Mouse (Mus musculus) ovary, postnatal 10 days (tissue): Measurements from ENCODE around the gene Ptn.
A peak's percentile ranks its signal among the peaks of the same experiment; 100 is the strongest.

Experiments used
- DNase-seq: peaks from one replicate; pipeline ENCODE4 v3.0.0; 2022; ENCODE audit warnings: low spot score

Gene Ptn

DNA sequence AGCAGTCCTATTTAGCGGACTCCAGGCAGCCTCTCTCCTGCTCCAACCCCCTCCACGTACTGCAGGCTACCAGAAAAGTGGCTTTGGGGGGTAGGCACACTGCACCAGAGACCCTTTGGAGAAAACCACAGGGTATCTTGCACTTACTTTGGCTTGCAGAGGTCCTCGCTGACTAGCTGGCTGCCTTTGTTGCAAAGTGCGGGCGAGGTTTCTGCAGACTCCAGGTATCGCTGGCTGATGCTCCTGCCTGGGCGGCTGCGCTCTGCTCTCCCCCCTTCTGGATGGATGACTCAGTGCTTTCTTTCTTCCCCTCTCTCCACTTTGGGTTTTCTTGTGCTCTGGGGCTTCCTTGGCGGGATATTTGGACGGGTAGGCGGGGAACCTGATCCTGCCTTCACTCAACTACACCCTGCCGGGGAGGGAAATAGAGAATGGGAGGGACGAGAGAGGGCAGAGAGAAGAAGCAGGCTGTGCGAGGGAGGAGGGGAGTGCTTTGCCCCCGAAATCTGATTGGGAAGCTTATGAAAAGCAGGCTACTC lies at the start of gene Ptn:
TSS of gene Ptn (minus strand) at position 474 of the 539 bp plus-strand sequence.
- no peak for DNase-seq

DNA sequence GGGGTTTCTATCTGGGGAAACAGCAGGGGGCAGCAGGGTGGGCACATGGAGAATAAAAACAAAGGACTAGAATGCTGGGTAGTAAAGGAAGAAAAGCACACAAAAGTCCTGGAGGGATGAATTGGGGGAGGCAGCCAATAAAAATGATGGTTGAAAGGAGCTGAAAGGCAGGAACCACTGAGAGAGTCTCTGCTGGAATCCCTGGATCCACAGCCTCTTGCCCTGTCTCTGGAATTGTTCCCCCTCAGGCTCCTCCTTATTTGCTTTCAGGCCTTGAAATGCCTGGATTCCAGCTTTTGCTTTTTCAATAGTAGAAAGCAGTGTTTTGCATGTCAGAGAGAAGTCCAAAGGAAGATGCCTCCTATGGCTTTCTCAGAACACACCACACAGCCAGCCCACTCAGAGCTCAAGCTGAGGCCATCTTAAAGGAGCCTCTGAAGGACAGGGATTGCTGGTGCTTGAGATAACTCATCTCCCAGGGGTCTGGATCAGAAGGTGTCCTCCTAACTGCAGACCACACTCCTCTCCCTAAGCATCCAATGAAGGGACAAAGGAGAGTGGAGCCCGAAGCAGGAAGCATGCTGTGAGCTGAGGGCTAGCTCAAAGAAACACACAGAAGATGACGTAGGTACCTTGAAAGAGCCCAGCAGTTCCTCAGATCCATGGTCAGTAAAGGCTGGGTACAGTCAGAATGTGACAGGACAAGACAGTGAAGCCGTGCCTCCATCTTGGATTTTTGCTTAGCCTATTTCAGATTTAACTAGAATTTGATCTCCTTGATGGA lies 48.4 kb upstream of the Ptn start:
- DNase-seq, result no peak

DNA sequence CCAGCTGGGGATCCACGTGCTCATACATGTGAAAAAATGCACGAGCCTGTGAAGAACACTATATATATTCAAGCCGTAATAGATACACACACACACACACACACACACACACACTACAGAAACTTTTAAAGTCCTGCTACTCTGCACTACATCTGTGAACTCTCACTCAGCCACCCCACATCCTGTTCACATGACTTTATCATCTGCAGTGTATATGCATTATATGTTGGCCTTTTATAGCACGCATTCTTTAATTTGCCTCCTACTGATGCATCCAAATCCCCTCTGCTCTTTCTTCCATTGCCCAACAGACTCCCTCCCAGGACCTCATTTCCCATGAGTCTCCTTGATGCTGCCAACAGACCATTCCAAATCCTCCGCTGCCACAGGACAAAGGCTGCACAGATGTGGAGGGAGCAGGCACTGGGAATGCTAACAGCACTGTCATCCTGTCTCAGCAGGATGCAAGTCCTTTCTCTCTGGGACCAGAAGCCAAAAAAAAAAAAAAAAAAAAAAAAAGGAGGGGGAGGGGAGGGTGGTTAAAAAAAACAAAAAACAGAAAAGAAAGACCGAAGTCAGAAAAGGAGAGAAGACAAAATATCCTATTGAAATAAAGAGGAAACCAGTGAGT lies 47.7 kb upstream of the Ptn start:
- DNase-seq, result no peak

DNA sequence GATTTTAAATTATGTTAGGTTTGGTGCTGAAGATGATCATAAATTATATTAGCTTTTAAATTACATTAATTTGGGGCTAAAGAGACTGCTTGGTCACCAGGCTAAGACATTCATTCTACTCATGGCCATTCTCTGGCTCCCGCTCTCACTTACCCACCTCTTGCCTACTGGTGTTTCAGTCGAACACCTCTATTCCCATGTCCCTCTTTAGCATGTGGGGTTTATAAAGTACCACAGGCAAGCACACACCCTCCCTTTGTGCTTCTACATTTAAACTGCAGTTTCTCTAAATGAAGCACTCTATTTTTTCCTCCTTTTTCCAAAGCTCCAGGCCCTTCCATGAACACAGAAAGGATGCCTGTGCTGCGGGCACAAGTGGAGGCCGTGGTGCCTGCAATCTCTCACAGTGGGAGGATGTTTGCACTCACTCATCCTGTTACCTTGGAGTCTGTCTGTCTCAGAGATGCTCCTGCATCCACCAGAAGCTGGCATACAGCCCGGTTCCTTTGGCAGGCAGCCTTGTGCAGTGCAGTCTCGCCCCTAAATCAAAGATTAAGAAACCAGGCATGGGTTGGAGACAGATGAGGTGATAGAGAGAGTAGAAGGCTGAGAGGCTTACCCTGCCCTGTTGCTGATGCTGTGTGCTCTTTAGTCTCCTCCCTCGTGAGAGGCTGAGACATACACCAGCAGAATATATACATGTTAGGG lies 40.6 kb upstream of the Ptn start:
- peak; percentile 18 for DNase-seq

DNA sequence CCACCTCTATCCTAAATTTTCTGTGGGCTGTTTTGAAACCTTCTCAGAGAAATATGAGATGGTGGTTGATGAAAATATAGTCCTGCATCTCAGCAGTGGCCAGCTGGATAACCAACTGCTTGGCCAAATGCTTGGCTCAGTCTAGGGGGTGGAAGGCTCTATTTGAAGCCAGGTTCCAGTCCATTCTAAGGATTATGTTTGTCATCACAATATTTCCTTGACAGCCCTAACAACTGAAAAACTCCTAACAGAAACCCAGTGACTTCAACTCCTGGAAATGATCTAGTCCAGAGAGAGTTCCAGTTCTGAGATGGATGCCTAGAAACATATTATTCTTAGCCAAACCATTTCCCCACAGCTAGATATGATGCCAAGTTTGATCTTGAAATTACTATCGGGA lies 35.3 kb upstream of the Ptn start:
- DNase-seq, result no peak

DNA sequence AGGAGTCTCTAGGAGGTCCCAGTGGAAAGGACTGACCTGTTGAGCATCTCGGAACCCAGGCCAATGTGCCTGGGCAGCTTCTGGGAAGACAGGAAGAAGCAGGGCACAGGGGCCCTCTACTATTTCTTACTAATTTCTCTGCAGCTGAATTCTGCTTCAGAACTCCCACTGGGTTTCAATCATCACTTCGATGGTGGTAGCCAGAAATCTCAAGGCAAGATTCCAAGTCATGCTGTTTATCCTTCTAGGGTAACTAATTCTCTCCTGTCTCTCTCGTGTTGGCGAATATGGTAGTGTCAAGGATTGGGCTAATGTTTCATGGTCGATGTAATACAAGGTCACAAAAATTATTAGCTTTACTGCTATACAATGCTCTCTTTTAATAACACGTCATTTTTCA lies 34.2 kb upstream of the Ptn start:
- no peak for DNase-seq

DNA sequence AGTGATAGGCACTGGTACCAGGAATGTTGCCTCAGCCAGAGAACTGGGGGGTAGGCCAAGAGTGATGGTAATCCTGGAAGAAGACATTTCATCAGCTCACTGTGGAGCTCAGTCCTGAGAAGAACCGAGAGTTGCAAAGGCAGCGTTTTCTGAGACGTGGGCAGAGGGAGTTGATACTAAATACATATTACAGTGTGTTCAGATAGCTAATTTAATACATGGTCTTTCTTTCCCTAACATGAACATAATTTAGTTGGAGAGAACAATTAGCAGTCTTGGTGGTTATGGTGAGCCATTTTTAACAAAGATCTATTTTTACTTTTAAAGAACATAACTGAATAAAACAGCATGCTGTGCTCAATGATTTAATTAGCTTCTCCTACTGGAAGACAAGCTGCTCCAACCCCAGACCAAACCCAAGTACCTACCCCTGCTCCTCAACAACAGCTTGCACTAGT lies 33.0 kb upstream of the Ptn start:
- no peak for DNase-seq

DNA sequence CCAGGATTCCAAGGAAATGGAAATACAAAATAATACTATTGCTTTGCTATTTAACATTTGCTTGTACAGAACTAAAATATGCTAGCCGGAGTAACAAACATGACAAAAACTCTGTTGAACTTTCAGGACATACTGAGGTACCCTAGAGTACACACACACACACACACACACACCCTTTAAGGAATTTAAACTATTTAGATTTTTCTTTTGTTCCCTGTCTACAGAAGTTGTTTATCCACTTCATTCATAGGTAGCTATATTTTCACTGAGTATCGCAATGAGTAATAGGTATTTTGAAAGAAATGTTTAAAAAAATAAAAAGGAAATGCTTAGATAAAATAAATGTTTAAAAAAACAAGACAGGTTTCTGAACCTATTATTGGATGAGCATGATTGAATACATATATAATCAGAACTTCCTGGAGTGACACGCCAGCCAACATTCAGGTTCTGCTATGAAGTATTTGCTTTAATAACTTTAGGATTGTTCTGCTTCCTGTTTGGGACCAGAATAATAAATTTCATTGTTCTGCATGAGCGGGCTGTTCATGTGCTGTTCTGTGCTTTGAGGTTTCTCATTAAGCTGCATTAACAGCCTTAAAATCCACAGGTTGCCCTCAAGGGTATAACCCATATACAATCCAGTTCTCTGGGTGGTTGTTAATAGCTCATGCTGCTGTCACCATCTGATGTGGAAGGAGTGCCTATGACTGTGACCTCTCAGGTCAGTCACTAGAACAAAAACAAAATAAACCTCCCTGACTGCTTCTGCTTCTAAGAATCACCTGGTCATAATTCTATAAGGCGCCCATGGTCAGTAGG lies 32.3 kb upstream of the Ptn start:
- no peak for DNase-seq

DNA sequence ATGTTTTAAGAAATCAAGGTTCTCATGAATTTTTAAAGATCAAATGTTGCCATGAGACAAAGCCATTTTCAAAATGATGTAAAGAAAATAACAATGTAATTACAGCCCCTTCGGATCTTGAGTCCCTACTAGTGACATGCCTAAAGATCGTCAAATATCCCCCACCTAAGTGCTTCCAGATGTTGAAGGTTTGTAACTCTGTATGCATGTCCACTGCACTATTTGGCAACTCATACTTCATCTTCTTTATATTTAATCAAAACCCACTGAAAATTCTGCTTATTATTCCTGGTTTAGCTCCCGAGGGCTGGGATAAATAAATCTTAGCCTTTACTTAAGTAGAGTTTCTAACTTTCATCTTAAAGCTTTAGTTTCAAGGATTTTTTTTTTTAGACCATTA lies 31.7 kb upstream of the Ptn start:
- DNase-seq, result no peak

DNA sequence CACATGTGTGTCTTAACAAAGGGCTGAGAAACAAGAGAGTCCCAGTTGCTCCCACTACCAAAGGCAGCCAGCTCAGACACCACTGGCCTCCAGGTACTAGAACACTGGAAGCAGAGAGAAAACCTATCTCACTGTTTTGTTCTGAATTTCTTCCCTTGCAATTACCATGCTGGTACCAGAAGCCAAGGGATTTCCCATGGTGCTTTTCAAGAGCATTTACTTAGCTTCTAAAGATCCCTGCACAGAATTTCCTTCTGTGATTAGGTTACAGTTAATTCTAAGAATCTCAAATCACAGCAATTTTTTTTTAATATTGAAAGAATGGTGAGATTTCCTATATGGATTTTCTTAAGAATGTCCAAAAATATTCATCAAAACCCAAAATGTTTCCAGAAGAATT lies 31.2 kb upstream of the Ptn start:
- no peak for DNase-seq

DNA sequence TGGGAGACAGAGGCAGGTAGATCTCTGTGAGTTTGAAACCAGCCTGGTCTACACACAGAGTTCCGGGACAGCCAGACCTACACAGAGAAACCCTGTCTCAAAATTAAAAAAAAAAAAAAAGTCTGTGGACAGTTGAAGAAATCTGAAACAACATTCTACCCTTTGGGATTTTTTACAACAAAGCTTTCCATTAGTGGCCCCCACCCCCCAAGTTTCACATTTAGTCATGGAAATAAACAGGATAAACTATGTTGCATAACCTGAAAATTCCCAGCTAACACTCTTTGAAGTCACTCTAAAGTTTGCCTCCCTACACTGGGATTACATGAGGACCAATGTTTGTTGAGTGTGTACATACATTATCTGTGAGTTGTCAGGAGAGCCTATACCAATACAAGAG lies 28.7 kb upstream of the Ptn start:
- DNase-seq, result no peak

DNA sequence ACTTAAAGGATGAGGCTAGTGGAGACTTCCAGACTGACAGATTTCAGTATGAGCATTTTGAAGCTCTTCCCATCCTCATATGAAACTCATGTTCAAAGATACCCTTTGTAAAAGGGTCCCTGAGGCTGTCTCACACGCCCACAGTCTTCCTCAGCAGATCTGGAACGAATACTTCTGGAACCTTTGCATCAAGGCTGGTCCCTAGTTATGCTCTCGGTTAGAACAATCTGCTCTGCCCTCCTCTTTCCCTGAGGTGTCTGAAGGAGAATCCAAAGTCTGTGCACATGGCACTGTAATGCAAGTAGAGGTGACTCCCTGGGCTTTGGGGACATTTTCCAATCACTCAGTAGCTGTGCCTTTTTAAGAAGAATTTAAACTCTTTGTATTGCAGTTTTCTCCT lies 25.3 kb upstream of the Ptn start:
- no peak for DNase-seq

DNA sequence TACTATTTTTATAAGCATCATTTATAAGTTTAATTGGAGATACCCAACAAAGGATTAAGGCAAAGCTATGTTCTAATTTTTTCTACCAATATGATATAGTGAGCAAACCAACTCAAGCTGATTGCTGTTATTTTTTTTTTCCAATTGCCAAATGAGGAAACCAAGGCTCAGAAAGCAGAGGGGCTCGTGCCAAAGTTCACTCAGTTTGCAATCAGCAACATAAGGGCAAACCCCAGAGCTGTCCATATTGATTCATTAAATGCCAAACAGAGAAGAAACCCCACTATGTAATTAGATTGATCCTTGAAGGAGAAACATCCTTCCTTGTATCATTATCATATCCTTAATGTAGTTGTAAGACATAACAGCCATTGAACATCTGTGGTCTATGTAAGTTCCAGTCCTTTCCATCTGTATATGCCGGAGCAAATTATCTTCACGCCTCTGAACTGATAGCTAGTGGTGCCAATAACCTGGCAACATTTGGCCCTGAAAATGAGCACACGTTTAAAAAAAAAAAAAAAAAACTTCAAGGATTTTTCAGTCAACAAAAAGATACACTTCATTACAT lies 24.8 kb upstream of the Ptn start:
- DNase-seq, result no peak

DNA sequence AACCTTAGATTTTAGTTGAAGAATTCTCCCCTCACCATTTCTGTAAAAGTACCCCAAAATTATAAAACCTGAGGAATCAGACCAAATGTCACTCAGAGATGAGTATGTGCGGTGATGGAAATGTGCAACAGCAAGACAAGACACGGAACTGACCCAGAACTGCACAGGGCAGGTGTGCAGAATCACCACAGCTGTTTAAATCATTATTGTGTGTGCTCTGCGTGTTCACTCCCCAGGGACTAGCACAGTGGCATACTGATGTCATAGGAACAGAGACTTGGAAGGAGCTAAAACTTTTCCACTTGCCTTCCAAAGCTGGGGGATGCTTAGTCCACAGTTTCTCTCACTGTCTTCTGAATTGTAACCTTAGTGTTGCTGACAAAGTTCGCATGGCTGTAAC lies 22.7 kb upstream of the Ptn start:
- DNase-seq, result no peak

DNA sequence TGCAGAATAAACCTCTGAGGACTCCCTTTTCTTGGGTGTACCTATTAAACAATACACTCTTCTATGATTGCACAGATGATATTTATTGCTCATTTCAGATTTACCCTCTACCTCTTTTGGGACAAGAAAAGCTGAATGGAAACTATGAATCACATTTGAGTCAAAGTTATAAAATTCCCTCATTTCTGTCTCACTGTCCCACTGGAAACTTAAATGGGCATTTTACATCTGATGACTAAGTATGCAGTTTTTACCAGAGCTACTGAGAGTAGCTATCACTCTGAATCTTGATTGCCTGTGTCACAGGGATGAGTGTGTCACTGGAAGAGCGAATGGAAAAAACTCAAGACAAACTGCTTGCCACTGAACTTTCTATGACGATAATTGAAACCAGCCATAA lies 22.2 kb upstream of the Ptn start:
- DNase-seq, result no peak

DNA sequence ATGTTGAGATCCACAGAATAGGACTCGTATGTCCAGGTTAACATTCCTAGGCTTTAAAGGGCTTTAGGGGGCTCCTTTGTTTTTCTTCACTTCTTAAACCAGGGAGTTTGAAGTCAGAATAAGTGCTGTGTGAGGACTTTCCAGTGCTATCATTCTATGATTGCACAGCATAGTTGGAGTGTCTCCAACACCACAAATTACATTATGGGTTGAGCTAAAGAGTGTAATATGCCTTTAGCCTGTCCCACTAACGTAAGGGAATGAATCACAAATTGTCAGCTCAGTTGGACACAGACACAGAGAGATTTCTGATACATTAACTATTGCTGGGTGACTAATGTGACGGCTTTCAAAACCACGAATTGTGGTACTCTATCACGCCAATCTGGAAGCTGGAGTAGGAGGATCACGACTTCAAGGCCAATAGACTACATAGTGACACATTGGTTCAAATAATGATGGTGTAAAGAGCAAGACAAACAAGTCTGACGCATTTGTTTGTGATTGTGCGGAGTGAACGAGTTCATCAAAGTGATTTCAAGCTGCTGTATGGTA lies 20.4 kb upstream of the Ptn start:
- no peak for DNase-seq

DNA sequence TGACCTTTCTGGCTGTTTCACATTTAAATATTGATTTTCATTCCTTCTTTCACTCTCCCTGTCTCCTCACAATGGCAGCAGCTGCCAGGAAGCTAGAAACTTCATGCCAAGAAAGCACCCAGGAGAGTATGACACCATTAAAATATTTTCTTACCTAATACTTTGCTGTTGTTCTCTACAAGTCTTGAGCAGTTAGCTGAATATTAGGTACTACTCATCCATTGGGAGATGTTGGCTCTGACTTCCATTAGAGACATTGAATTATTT lies 9.7 kb upstream of the Ptn start:
- DNase-seq, result no peak

DNA sequence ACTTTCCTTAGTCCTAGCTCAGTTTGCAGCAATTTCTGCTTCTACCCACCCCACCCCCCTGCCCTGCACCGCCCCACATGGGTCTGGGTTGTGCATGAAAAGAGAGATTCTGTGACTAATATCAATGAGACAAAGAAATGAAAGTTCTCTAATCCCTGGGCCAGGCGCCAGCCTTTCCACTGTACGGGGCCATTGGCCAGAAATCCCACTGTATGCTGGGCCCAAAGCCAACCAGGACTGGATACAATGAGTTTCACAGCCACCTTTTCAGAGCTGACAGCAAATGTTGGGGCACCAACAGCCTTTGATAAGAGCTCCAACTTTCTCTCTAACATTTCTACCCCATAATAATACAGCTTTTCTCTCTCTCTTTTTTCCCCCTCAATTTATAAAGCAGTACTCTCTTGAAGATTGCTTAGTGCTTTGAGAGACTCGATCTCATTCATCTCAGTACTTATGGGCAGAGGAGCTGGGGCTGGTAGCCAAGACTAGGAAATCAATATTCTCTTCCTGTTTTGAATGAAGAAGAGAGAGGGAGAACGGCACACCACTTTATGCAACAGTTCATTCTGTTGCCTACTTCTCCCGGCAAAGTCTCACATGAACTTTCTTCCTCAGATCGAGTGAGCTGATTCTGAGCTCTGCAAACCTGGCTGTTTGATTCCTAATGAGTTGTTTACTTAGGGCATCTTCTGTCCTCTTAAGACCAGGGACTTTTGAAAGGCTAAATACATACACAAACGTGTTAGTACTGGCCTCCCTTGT lies 9.2 kb upstream of the Ptn start:
- DNase-seq, result peak; percentile 58

DNA sequence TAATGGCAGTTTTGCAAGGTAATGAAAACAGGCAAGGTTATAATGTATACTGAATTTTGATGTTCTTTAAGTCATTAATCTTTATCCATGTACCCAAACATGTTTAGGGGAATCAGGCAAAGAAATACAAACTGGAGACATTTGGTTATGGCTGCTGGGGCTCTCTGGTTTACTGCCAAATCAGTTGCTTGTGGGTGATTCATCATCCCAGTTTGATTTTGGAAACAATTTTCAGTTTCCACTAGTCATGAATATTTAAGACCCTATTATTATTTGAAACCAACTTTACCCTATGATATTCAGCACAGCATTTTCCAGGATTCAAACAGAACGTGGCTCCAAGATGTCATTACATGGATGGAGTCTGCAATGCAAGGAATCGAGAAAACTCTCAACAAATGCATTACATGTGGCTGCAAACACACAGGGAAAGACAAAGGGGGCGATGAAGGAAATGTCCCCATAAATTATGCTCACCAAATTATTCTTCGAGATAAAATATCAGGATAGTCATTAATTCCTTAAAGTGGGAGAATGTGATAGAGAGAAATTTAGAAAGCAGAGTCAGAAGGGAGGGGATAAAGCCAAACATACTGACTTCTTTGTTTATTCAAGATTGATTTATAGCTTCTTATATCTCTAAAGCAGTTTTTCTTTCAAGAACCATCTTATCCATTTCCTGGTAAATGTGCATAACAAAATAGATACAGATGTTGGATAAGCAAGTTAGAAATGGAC lies 8.4 kb upstream of the Ptn start:
- no peak for DNase-seq

DNA sequence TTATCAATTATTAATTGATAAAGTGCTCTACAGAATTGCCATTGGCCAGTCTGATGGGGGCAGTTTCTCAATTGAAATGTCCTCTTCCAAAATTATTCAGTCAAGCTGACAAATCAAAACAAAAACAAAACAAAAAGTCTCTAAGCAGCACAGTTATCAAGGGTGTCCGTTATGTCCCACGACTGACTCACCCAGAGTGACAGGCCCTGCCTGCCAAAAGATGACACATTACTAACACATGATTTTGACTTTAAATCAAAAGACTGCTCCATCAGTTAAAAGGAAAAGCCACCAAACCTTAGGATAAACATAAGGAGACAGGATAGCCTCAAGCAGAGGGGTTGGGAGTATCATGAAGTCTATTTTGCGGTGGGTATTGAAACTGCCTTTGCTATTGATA lies 6.6 kb upstream of the Ptn start:
- no peak for DNase-seq
